Mouse (Mus musculus) Patski (cell line): ENCODE results near the gene Akap6. TPM values are rescaled to one million over a fixed set of nuclear protein-coding genes. Genes with fewer than 3 reads are reported as not detected.

ENCODE experiments used
- ATAC-seq: fragments of 100-300 bp; one replicate; pipeline ENCODE4 v1.8.0; 2021
- CTCF ChIA-PET: fragments of 350-600 bp; sonication (Branson Sonifier 250); formaldehyde crosslinking; loops from one replicate; lab custom pipeline; 2022; ENCODE audit warnings: inconsistent platforms; lab: Charles Lee
- POLR2A ChIA-PET: fragments of 350-600 bp; sonication (Branson Sonifier 250); formaldehyde crosslinking; loops from one replicate; lab custom pipeline; 2022; ENCODE audit warnings: antibody characterized with exemption, inconsistent platforms; lab: Charles Lee
- DNase-seq: peaks from one replicate; pipeline ENCODE4 v3.0.0-alpha.2; 2011; ENCODE audit warnings: low read depth, low spot score
- H3K27me3 ChIP-seq: fragments of 371-371 bp; one replicate; pipeline ENCODE4 v1.5.1; 2021
- CTCF ChIP-seq: fragments of 100-300 bp; IDR thresholded peaks from one replicate; pipeline ENCODE4 v1.5.1; 2021
- in situ Hi-C: fragments of 300-500 bp; cut with MboI; formaldehyde crosslinking; loops from 3 replicates; pipeline ENCODE4 v1.11.1; 2018; ENCODE audit warnings: low pct_unique_long_range_greater_than_20kb, mixed read lengths
- polyA plus RNA-seq: library from polyadenylated mRNA; unstranded; gene quantifications from one replicate; pipeline ENCODE4 v1.2.3, GENCODE M21; 2021

Akap6 gene
- polyA plus RNA-seq, 1 experiment from 2014 or later, result 0.64 TPM

GRCm38 (mm10) chr12:53024575-53025246 lies 325.5 kb downstream of the Akap6 start:
- TF ChIP-seq CTCF, result no peak
- in situ Hi-C loops, result no loop called here
- DNase-seq (no peak), ATAC-seq (no peak)
- no peaks in the 10 kb centered on the region for H3K27me3 ChIP-seq
- ChIA-PET POLR2A (no interaction called here), CTCF (no interaction called here)

- no peaks in the 10 kb centered on the region for H3K27me3 ChIP-seq
- no peak for DNase-seq
- POLR2A ChIA-PET, result no interaction called here
- no peak for TF ChIP-seq CTCF
- in situ Hi-C loops, result no loop called here
- CTCF ChIA-PET, result no interaction called here
- ATAC-seq, result no peak
Observed at GRCm38 (mm10) chr12:53027308-53027707, 328.1 kb downstream of the Akap6 start.

GRCm38 (mm10) chr12:53028926-53029325 lies 329.7 kb downstream of the Akap6 start:
- no peak for ATAC-seq

GRCm38 (mm10) chr12:53029910-53030309 lies 330.7 kb downstream of the Akap6 start:
- ATAC-seq (no peak), DNase-seq (no peak)
- TF ChIP-seq CTCF, result no peak
- ChIA-PET CTCF (interaction anchor here (1.0 to 1.1 kb wide), 3 partner anchors 14 to 110 kb away, joined by 3 read pairs; no protein-coding TSS in a partner anchor), POLR2A (no interaction called here)
- in situ Hi-C loops, result no loop called here
- H3K27me3 ChIP-seq, result no peaks in the 10 kb centered on the region

More at GRCm38 (mm10) chr12:53028926-53029325, 329.7 kb downstream of the Akap6 start:
- ChIA-PET CTCF (interaction anchor here (1.0 kb wide), 1 partner anchor 109 kb away, joined by 3 read pairs; no protein-coding TSS in a partner anchor), POLR2A (interaction anchor here (0.6 kb wide), 1 partner anchor 896 kb away, joined by 9 read pairs; no protein-coding TSS in a partner anchor)
- no peak for DNase-seq
- no peak for TF ChIP-seq CTCF
- H3K27me3 ChIP-seq, result no peaks in the 10 kb centered on the region
- in situ Hi-C loops, result no loop called here

- in situ Hi-C loops, result no loop called here
- ATAC-seq (no peak), DNase-seq (no peak)
- POLR2A ChIA-PET, result no interaction called here
- no peaks in the 10 kb centered on the region for H3K27me3 ChIP-seq
- no peak for TF ChIP-seq CTCF
- CTCF ChIA-PET, result no interaction called here
Observed at GRCm38 (mm10) chr12:53032762-53033161, 333.6 kb downstream of the Akap6 start.

- ChIA-PET POLR2A (no interaction called here), CTCF (no interaction called here)
- ATAC-seq, result no peak
Observed at GRCm38 (mm10) chr12:53033404-53033913, 334.3 kb downstream of the Akap6 start.

GRCm38 (mm10) chr12:53040634-53041033 lies 341.5 kb downstream of the Akap6 start:
- DNase-seq (no peak), ATAC-seq (no peak)
- peaks cover 7% of the 10 kb centered on the region for H3K27me3 ChIP-seq
- CTCF ChIA-PET, result no interaction called here
- POLR2A ChIA-PET, result no interaction called here
- in situ Hi-C loops, result loop anchor here (10.0 kb wide), 2 partner anchors 126 to 1014 kb away; no protein-coding TSS in a partner anchor
- no peak for TF ChIP-seq CTCF

More at GRCm38 (mm10) chr12:53033404-53033913, 334.3 kb downstream of the Akap6 start:
- TF ChIP-seq CTCF, result no peak
- DNase-seq, result no peak
- no peaks in the 10 kb centered on the region for H3K27me3 ChIP-seq
- in situ Hi-C loops, result no loop called here

GRCm38 (mm10) chr12:53042739-53043138 lies 343.6 kb downstream of the Akap6 start:
- CTCF ChIA-PET, result interaction anchor here (0.8 to 1.6 kb wide), 4 partner anchors 13 to 1010 kb away, joined by 3 read pairs; no protein-coding TSS in a partner anchor
- no peak for ATAC-seq
- in situ Hi-C loops, result loop anchor here (10.0 kb wide), 2 partner anchors 128 to 1012 kb away; no protein-coding TSS in a partner anchor

GRCm38 (mm10) chr12:53057606-53058005 lies 358.4 kb downstream of the Akap6 start:
- no peak for TF ChIP-seq CTCF
- ATAC-seq (no peak), DNase-seq (no peak)
- no peaks in the 10 kb centered on the region for H3K27me3 ChIP-seq
- CTCF ChIA-PET, result no interaction called here
- POLR2A ChIA-PET, result no interaction called here
- in situ Hi-C loops, result no loop called here

More at GRCm38 (mm10) chr12:53042739-53043138, 343.6 kb downstream of the Akap6 start:
- no peak for DNase-seq
- H3K27me3 ChIP-seq, result peaks cover 7% of the 10 kb centered on the region
- peak; percentile 80 for TF ChIP-seq CTCF
- POLR2A ChIA-PET, result no interaction called here

GRCm38 (mm10) chr12:53060903-53061302 lies 361.7 kb downstream of the Akap6 start:
- ATAC-seq (no peak), DNase-seq (no peak)
- CTCF ChIA-PET, result no interaction called here
- no peak for TF ChIP-seq CTCF
- in situ Hi-C loops, result no loop called here
- POLR2A ChIA-PET, result no interaction called here
- H3K27me3 ChIP-seq, result peaks cover 3% of the 10 kb centered on the region
